Mouse (Mus musculus): ENCODE results near the gene Rnd2. TPM values are rescaled to one million over a fixed set of nuclear protein-coding genes. Genes with fewer than 3 reads are reported as not detected.

The Rnd2 gene
- polyA plus RNA-seq, 1 experiment from 2014 or later = 16.0 TPM

DNA sequence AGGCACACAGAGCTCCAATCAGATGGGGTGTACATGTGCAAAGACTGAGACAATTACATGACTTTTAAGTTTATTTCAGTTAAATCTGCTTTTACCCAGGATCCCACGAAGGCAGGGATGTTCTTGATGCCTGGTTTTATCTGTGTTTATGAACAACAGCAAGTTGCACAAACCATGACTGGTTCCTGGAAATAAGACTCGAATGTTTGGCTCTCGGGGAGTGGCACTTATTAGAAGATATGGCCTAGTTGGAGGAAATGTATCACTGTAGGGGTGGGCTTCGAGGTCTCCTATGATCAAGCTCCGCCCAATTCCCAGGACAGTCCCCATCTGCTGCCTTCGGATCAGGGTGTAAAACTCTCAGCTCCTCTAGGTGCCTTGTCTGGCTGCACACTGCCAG is 21.3 kb downstream of the Rnd2 start:
- no peak for ATAC-seq (ENCODE audit: insufficient read depth, low FRiP score, low read depth)
- H3K4me1 ChIP-seq = no peaks in the 10 kb centered on the region
- H3K36me3 ChIP-seq = 0 out of 2 replicates have a peak, but pooled peaks cover 7% of the 10 kb centered on the region
- no peak overlapping the region for H3K9ac ChIP-seq
- no peak overlapping the region for H3K4me3 ChIP-seq (replicated peaks)
- no peaks in the 10 kb centered on the region for H3K27me3 ChIP-seq (replicated peaks)
- no peak overlapping the region for H3K27ac ChIP-seq
- H3K9me3 ChIP-seq = no peaks in the 10 kb centered on the region
- H3K4me2 ChIP-seq = no peak overlapping the region
- 63% methylated on average over 6 of the region's 6 CpGs for WGBS

DNA sequence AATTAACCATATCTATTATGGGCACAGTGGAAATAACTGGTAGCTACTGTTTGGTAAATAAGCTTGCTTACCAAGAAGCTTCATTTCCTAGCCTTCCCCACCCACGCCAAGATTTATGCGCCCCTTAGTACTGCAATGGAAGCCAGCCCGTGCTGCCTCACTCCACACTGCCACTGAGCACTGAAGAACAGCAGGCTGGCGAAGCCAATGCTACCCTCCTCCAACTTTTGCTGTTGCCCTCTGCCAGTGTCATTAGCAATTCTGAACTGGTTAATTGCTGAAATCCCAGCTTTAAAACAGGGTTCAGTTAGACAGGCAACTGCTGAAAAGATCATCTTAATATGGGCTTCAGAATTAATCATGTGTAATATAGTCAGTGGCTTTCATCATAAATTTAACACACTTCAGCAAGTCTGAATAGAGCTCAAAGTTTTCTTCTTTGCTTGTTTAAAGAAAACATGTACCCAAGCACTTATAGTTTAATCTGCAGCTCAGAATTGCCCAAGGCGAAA is 41.5 kb downstream of the Rnd2 start:
- Histone ChIP-seq H3K4me2 (no peak overlapping the region), H3K4me1 (no peaks in the 10 kb centered on the region), H3K36me3 (peaks cover 12% of the 10 kb centered on the region; the same call in 1 of the 2 replicates), H3K9me3 (no peaks in the 10 kb centered on the region), H3K4me3 (replicated peaks) (no peak overlapping the region), H3K27me3 (replicated peaks) (no peaks in the 10 kb centered on the region), H3K9ac (no peak overlapping the region), H3K27ac (no peak overlapping the region)
- 92% methylated on average over 5 of the region's 5 CpGs for WGBS
- ATAC-seq (ENCODE audit: insufficient read depth, low FRiP score, low read depth) = no peak

DNA sequence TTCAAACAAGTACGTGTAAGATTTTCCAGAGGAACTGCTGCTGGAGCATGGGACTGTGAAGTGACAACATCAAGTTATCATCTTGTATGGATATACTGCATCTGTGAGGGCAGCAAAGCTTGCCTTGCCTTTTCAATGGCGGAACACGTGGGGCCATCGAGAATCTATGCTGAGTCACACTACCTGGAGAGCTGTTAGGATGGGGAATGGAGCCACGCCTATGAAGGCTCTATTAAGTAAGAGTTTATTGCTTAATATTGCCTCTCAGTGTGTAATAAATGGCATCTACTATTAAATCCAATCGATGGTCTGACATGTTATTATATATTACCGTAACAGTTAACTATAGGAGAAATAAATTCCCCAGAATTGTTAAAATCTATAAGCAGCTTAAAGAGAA is 42.3 kb downstream of the Rnd2 start:
- Histone ChIP-seq H3K36me3 (peaks cover 12% of the 10 kb centered on the region; the same call in 1 of the 2 replicates), H3K9me3 (no peaks in the 10 kb centered on the region), H3K4me1 (no peaks in the 10 kb centered on the region), H3K4me3 (replicated peaks) (no peak overlapping the region), H3K9ac (no peak overlapping the region), H3K4me2 (no peak overlapping the region), H3K27me3 (replicated peaks) (no peaks in the 10 kb centered on the region), H3K27ac (no peak overlapping the region)
- WGBS = 87% methylated on average over 7 of the region's 7 CpGs
- no peak for ATAC-seq (ENCODE audit: insufficient read depth, low FRiP score, low read depth)

DNA sequence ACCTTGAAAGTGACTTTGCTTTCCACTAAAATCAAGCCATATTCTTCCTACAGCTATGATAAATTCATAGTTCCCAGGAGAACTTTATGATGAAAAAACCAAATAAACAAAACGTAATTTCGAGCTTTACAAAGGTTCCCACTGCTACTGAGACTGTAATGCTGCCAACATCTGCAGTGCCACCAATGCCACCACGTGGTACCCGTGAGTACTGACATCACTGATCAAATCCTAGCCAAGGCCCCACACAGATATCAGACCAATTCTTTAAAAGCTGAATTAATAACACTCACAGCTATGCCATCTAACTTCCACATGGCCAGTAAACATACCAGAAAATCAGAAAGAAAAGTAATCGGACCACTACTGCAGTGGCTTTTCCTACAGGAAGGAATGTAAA is 54.1 kb downstream of the Rnd2 start:
- Histone ChIP-seq H3K4me2 (no peak overlapping the region), H3K4me1 (no peaks in the 10 kb centered on the region), H3K27ac (no peak overlapping the region), H3K27me3 (replicated peaks) (no peaks in the 10 kb centered on the region), H3K4me3 (replicated peaks) (no peak overlapping the region), H3K9me3 (no peaks in the 10 kb centered on the region), H3K36me3 (peaks cover 7% of the 10 kb centered on the region; the same call in 1 of the 2 replicates), H3K9ac (no peak overlapping the region)
- no peak for ATAC-seq (ENCODE audit: insufficient read depth, low FRiP score, low read depth)
- WGBS = 79% methylated on average over 5 of the region's 5 CpGs

DNA sequence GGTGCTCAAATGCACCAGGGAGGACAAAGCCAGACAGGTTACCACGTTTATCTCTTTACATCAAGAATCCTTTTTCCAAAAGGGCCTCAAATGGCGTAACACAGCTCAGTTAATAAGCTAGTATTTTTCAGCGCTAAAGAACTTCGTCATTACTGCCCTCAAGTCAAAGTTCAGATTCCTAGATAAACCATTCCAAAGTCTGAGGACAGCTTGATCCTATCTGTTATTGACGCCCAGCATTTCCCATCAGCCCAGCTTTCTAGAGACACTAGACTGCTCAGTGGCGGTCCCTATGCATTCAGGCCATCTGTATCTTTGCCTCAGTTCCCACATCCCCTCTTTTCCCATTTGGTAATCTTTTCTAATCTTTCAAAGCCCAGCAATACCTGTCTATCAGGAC is 54.6 kb downstream of the Rnd2 start:
- Histone ChIP-seq H3K27ac (no peak overlapping the region), H3K36me3 (0 out of 2 replicates have a peak, but pooled peaks cover 4% of the 10 kb centered on the region), H3K4me3 (replicated peaks) (no peak overlapping the region), H3K9ac (no peak overlapping the region), H3K4me2 (no peak overlapping the region), H3K4me1 (no peaks in the 10 kb centered on the region), H3K27me3 (replicated peaks) (no peaks in the 10 kb centered on the region), H3K9me3 (no peaks in the 10 kb centered on the region)
- WGBS = 88% methylated on average over 6 of the region's 6 CpGs
- ATAC-seq (ENCODE audit: insufficient read depth, low FRiP score, low read depth) = no peak

Small RNAs within 50 kb of the gene (microRNA-seq; reads per million reads assigned to microRNA genes)
- 0.77 reads per million for gene Mir6929

Other genes with a start within 250 kb of the Rnd2 start
- 14.9 and 16.7 TPM in 2 replicates for gene Ezh1, start 238.5 kb upstream of the Rnd2 start, polyA plus RNA-seq (2015; fragmentation: Nextera tagmentation; extraction: Ambion mirVana)
- 111 TPM in 2 replicates for gene Ramp2, start 219.0 kb upstream of the Rnd2 start, polyA plus RNA-seq (2015; fragmentation: Nextera tagmentation; extraction: Ambion mirVana)
- gene Vps25, start 211.3 kb upstream of the Rnd2 start, polyA plus RNA-seq (2015; fragmentation: Nextera tagmentation; extraction: Ambion mirVana) = 131 and 138 TPM in 2 replicates
- gene Wnk4, start 204.4 kb upstream of the Rnd2 start, polyA plus RNA-seq (2015; fragmentation: Nextera tagmentation; extraction: Ambion mirVana) = 17.9 and 19.8 TPM in 2 replicates
- 0.85 and 1.1 TPM in 2 replicates for gene Cntd1, start 186.0 kb upstream of the Rnd2 start, polyA plus RNA-seq (2015; fragmentation: Nextera tagmentation; extraction: Ambion mirVana)
- gene Coa3, start 185.9 kb upstream of the Rnd2 start, polyA plus RNA-seq (2015; fragmentation: Nextera tagmentation; extraction: Ambion mirVana) = 202 and 221 TPM in 2 replicates
- 135 and 142 TPM in 2 replicates for gene Becn1, start 162.7 kb upstream of the Rnd2 start, polyA plus RNA-seq (2015; fragmentation: Nextera tagmentation; extraction: Ambion mirVana)
- gene Psme3, start 148.8 kb upstream of the Rnd2 start, polyA plus RNA-seq (2015; fragmentation: Nextera tagmentation; extraction: Ambion mirVana) = 125 and 136 TPM in 2 replicates
- gene Aoc2, start 139.9 kb upstream of the Rnd2 start, polyA plus RNA-seq (2015; fragmentation: Nextera tagmentation; extraction: Ambion mirVana) = 1.3 and 1.4 TPM in 2 replicates
- gene Aoc3, start 134.4 kb upstream of the Rnd2 start, polyA plus RNA-seq (2015; fragmentation: Nextera tagmentation; extraction: Ambion mirVana) = 2.0 and 3.0 TPM in 2 replicates
- gene G6pc, start 97.4 kb upstream of the Rnd2 start, polyA plus RNA-seq (2015; fragmentation: Nextera tagmentation; extraction: Ambion mirVana) = 0.06 and 0.09 TPM in 2 replicates
- gene Aarsd1, start 47.4 kb upstream of the Rnd2 start, polyA plus RNA-seq (2015; fragmentation: Nextera tagmentation; extraction: Ambion mirVana) = 58.5 and 69.5 TPM in 2 replicates
- 6.9 and 12.3 TPM in 2 replicates for gene Gm27029, start 40.2 kb upstream of the Rnd2 start, polyA plus RNA-seq (2015; fragmentation: Nextera tagmentation; extraction: Ambion mirVana)
- 20.7 and 20.8 TPM in 2 replicates for gene Rundc1, start 39.9 kb upstream of the Rnd2 start, polyA plus RNA-seq (2015; fragmentation: Nextera tagmentation; extraction: Ambion mirVana)
- 14.5 and 17.5 TPM in 2 replicates for gene Ptges3l, start 39.7 kb upstream of the Rnd2 start, polyA plus RNA-seq (2015; fragmentation: Nextera tagmentation; extraction: Ambion mirVana)
- 284 and 331 TPM in 2 replicates for gene Rpl27, start 22.7 kb upstream of the Rnd2 start, polyA plus RNA-seq (2015; fragmentation: Nextera tagmentation; extraction: Ambion mirVana)
- 24.2 and 24.5 TPM in 2 replicates for gene Ifi35, start 16.6 kb upstream of the Rnd2 start, polyA plus RNA-seq (2015; fragmentation: Nextera tagmentation; extraction: Ambion mirVana)
- gene Vat1, start 1.2 kb downstream of the Rnd2 start, polyA plus RNA-seq (2015; fragmentation: Nextera tagmentation; extraction: Ambion mirVana) = 59.3 and 62.3 TPM in 2 replicates
- 9.7 and 11.8 TPM in 2 replicates for gene Brca1, start 87.0 kb downstream of the Rnd2 start, polyA plus RNA-seq (2015; fragmentation: Nextera tagmentation; extraction: Ambion mirVana)
- gene Nbr1, start 87.2 kb downstream of the Rnd2 start, polyA plus RNA-seq (2015; fragmentation: Nextera tagmentation; extraction: Ambion mirVana) = 56.4 and 68.3 TPM in 2 replicates
- 9.8 and 10.1 TPM in 2 replicates for gene Tmem106a, start 117.2 kb downstream of the Rnd2 start, polyA plus RNA-seq (2015; fragmentation: Nextera tagmentation; extraction: Ambion mirVana)
- not detected in 2 replicates for gene Gm11634, start 134.3 kb downstream of the Rnd2 start, polyA plus RNA-seq (2015; fragmentation: Nextera tagmentation; extraction: Ambion mirVana)
- 37.6 and 39.6 TPM in 2 replicates for gene Rdm1, start 162.2 kb downstream of the Rnd2 start, polyA plus RNA-seq (2015; fragmentation: Nextera tagmentation; extraction: Ambion mirVana)
- 7.6 and 7.7 TPM in 2 replicates for gene Arl4d, start 200.5 kb downstream of the Rnd2 start, polyA plus RNA-seq (2015; fragmentation: Nextera tagmentation; extraction: Ambion mirVana)

All from stomach, embryonic 15.5 days (tissue).